In genomic region chr4:41523839-41524238, GRCm38 (mm10) we compare ENCODE assay signal across 32 mouse cellular contexts. TPM values are rescaled to one million over a fixed set of nuclear protein-coding genes. Genes with fewer than 3 reads are reported as not detected.
"Had no signal": no experiment of that assay in that cellular context is flagged by ENCODE, and none has a peak within 500 bp of the region (broad histone marks: within the 10 kb centered on the region; RNA-seq: fewer than 3 reads in every experiment).

No protein-coding gene starts in this region.

- H3K36me3 ChIP-seq: embryonic facial prominence, embryonic 10.5 days; embryonic facial prominence, embryonic 12.5 days; embryonic facial prominence, embryonic 13.5 days; embryonic facial prominence, embryonic 15.5 days; forebrain, embryonic 15.5 days had no signal

- H3K27me3 ChIP-seq: forebrain, embryonic 13.5 days; forebrain, embryonic 15.5 days had no signal

- H3K9ac ChIP-seq: embryonic facial prominence, embryonic 12.5 days; embryonic facial prominence, embryonic 13.5 days; embryonic facial prominence, embryonic 15.5 days; forebrain, embryonic 12.5 days; forebrain, embryonic 13.5 days; forebrain, embryonic 15.5 days; forebrain, postnatal 0 days had no signal

- H3K4me3 ChIP-seq: embryonic facial prominence, embryonic 10.5 days; embryonic facial prominence, embryonic 12.5 days; embryonic facial prominence, embryonic 13.5 days; embryonic facial prominence, embryonic 15.5 days; erythroblast, embryonic 14.5 days; forebrain, embryonic 10.5 days; forebrain, embryonic 12.5 days; forebrain, embryonic 13.5 days; forebrain, embryonic 15.5 days; gastrocnemius, adult 2 months; heart, adult 2 months had no signal

- H3K9me3 ChIP-seq: embryonic facial prominence, embryonic 10.5 days; embryonic facial prominence, embryonic 12.5 days; embryonic facial prominence, embryonic 13.5 days; embryonic facial prominence, embryonic 15.5 days; forebrain, embryonic 10.5 days; forebrain, embryonic 12.5 days; forebrain, embryonic 13.5 days; forebrain, embryonic 15.5 days had no signal

- ATAC-seq: forebrain, embryonic 13.5 days; forebrain, embryonic 14.5 days; forebrain, embryonic 15.5 days; forebrain, embryonic 16.5 days; forebrain, postnatal 0 days had no signal

- DNase-seq: cerebellum, adult 2 months; cerebellum, adult 8-10 months; cerebellum, adult 9-10 months; cerebellum, adult 9-11 months; cerebellum, postnatal 10 days; cerebellum, postnatal 14 days; cerebellum, postnatal 25 days; cerebellum, postnatal 36 days; embryo, embryonic 11 days; forebrain, postnatal 0 days; gastrocnemius, adult 2 months; gastrocnemius, postnatal 10 days; gastrocnemius, postnatal 14 days; gastrocnemius, postnatal 25 days; gastrocnemius, postnatal 36 days; heart, adult 18-20 months; heart, adult 2 months had no signal

- H3K4me2 ChIP-seq: embryonic facial prominence, embryonic 12.5 days; embryonic facial prominence, embryonic 13.5 days; embryonic facial prominence, embryonic 15.5 days; forebrain, embryonic 12.5 days; forebrain, embryonic 13.5 days; forebrain, embryonic 15.5 days had no signal

- H3K27ac ChIP-seq: embryonic facial prominence, embryonic 10.5 days; embryonic facial prominence, embryonic 12.5 days; embryonic facial prominence, embryonic 13.5 days; embryonic facial prominence, embryonic 15.5 days; forebrain, embryonic 10.5 days; forebrain, embryonic 12.5 days; forebrain, embryonic 13.5 days; forebrain, embryonic 15.5 days; gastrocnemius, adult 2 months; heart, adult 2 months had no signal

RNA-seq across cellular contexts. Expression of gene 1110017D15Rik, which starts 6.7 kb away (rescaled TPM):
- total RNA-seq: common myeloid progenitor, adult 5-6 weeks; gastrocnemius, adult 18-20 months; gastrocnemius, adult 8-10 months; gastrocnemius, postnatal 25 days; granulocyte monocyte progenitor cell, adult 5-6 weeks; heart, adult 2 months had no signal
- polyA plus RNA-seq: erythroblast, embryonic 14.5 days had no signal

RNA-seq across cellular contexts. Expression of gene AI464131, which starts 21.0 kb away (rescaled TPM):
- total RNA-seq: granulocyte monocyte progenitor cell, adult 5-6 weeks had no signal
- polyA plus RNA-seq: erythroblast, embryonic 14.5 days had no signal

RNA-seq across cellular contexts. Expression of gene Dnaic1, which starts 45.7 kb away (rescaled TPM):
- total RNA-seq: common myeloid progenitor, adult 5-6 weeks; gastrocnemius, postnatal 36 days; granulocyte monocyte progenitor cell, adult 5-6 weeks had no signal
- polyA plus RNA-seq: erythroblast, embryonic 14.5 days had no signal
